Mouse (Mus musculus) midbrain, embryonic 16.5 days (tissue): ENCODE data around the gene Prkci. TPM values are rescaled to one million over a fixed set of nuclear protein-coding genes. Genes with fewer than 3 reads are reported as not detected.

Source experiments
- ATAC-seq: fragments of 200-750 bp; cut with Nextera tagmentation; 2 replicates; pipeline ENCODE4 v1.8.0; 2017; ENCODE audit warnings: moderate TSS enrichment
- H3K27ac ChIP-seq: fragments of 300-500 bp; sonication (generic); 2 replicates; pipeline ENCODE4 v1.5.1; 2014; ENCODE audit warnings: mild to moderate bottlenecking, low read length, mixed read lengths
- H3K27me3 ChIP-seq: fragments of 300-500 bp; sonication (generic); 2 replicates; pipeline ENCODE4 v1.6.1; 2014; ENCODE audit warnings: low read depth, low read length, mixed read lengths; ENCODE audit not compliant: control insufficient read depth, insufficient read depth
- H3K36me3 ChIP-seq: fragments of 300-500 bp; sonication (generic); 2 replicates; pipeline ENCODE4 v1.6.1; 2014; ENCODE audit warnings: mild to moderate bottlenecking, low read length, moderate library complexity, mixed read lengths; ENCODE audit not compliant: control insufficient read depth, insufficient read depth
- H3K4me1 ChIP-seq: fragments of 300-500 bp; sonication (generic); 2 replicates; pipeline ENCODE4 v1.6.1; 2014; ENCODE audit warnings: mild to moderate bottlenecking, low read length, mixed read lengths; ENCODE audit not compliant: control insufficient read depth, insufficient read depth
- H3K4me2 ChIP-seq: fragments of 300-500 bp; sonication (generic); 2 replicates; pipeline ENCODE4 v1.6.1; 2014; ENCODE audit warnings: mild to moderate bottlenecking, low read length, mixed read lengths
- H3K4me3 ChIP-seq: fragments of 300-500 bp; sonication (generic); 2 replicates; pipeline ENCODE4 v1.5.1; 2014; ENCODE audit warnings: low read depth, mild to moderate bottlenecking, low read length, moderate library complexity, mixed read lengths
- H3K9ac ChIP-seq: fragments of 300-500 bp; sonication (generic); 2 replicates; pipeline ENCODE4 v1.6.1; 2014; ENCODE audit warnings: low read depth, low read length, mixed read lengths
- H3K9me3 ChIP-seq: fragments of 300-500 bp; sonication (generic); replicated peaks from 2 replicates; pipeline ENCODE4 v1.6.1; 2014; ENCODE audit warnings: mild to moderate bottlenecking, low read length, mixed read lengths; ENCODE audit not compliant: control insufficient read depth, poor library complexity, severe bottlenecking
- WGBS: fragments of 180-500 bp; shearing (Covaris S2); extraction: QIAGEN DNeasy Blood & Tissue Kit; methylation state at CpG from one replicate; pipeline ENCODE4 v1.1.7; 2014; 5-methylcytosine and 5-hydroxymethylcytosine counted together
- polyA plus RNA-seq: library from polyadenylated mRNA; unstranded; fragments of >200 nt; fragmentation: Nextera tagmentation; extraction: Ambion mirVana; gene quantifications from 2 replicates; pipeline ENCODE4 v1.2.1, GENCODE M21; 2015

Gene Prkci
- polyA plus RNA-seq, 1 experiment from 2014 or later: 25.5 TPM

DNA sequence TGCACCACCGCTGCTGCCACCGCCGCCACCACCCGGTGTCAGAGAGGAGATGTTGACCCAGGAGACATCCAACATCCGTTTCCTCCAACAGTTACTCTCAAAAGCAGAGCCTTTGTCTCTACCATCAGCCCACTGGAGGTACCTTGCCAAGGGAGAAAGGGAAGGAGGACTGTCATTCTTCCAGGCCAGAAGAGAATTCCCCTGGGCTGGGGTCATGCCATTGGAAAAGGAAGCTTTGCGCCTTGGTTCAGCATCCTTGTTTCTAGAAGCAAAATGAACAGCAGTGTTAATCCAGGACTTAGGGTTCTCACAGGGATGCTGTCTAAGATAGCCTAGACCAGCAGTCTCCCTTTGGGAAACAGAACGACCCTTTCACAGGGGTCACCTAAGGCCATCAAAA, 66.8 kb downstream of the Prkci start:
- no peak for ATAC-seq
- no peak overlapping the region for H3K27ac ChIP-seq
- H3K27me3 ChIP-seq: no peaks in the 10 kb centered on the region
- H3K4me3 ChIP-seq: no peak overlapping the region
- no peaks in the 10 kb centered on the region for H3K36me3 ChIP-seq
- no peaks in the 10 kb centered on the region for H3K4me1 ChIP-seq
- 94% methylated on average over 7 of the region's 7 CpGs for WGBS
- no peak overlapping the region for H3K9ac ChIP-seq
- no peak overlapping the region for H3K4me2 ChIP-seq
- no peaks in the 10 kb centered on the region for H3K9me3 ChIP-seq

DNA sequence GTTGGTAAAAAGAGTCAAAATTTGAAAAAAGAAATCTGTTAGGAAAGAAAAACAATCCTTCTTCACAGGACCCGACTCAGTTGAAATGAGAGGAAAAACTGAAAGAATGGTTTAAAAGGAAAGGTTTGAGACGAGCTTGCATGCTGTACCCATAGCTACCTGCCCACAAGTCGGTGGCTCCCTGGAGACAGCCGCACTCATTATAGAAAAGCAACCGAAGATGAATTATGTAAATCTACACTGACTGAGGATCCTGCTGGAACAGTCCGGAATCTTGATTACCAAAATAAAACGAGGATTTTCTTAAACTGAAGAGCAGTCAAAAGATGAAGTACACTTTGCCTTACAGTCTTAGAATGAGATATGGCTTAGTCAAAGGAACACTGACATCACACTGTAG, 72.9 kb downstream of the Prkci start:
- no peak for ATAC-seq

GRCm38 (mm10) chr3:31071804-31072203, 76.3 kb downstream of the Prkci start:
- Histone ChIP-seq H3K4me3 (no peak overlapping the region), H3K27ac (no peak overlapping the region), H3K9ac (no peak overlapping the region), H3K9me3 (no peaks in the 10 kb centered on the region), H3K4me2 (no peak overlapping the region), H3K4me1 (no peaks in the 10 kb centered on the region), H3K27me3 (no peaks in the 10 kb centered on the region), H3K36me3 (no peaks in the 10 kb centered on the region)
- 93% methylated on average over 14 of the region's 14 CpGs for WGBS
- ATAC-seq: no peak

More for the DNA sequence above, 72.9 kb downstream of the Prkci start:
- Histone ChIP-seq H3K27ac (no peak overlapping the region), H3K27me3 (no peaks in the 10 kb centered on the region), H3K9ac (no peak overlapping the region), H3K4me2 (no peak overlapping the region), H3K36me3 (no peaks in the 10 kb centered on the region), H3K4me1 (no peaks in the 10 kb centered on the region), H3K4me3 (no peak overlapping the region), H3K9me3 (no peaks in the 10 kb centered on the region)
- 71% methylated on average over 7 of the region's 7 CpGs for WGBS

GRCm38 (mm10) chr3:31075808-31076207, 80.3 kb downstream of the Prkci start:
- no peak overlapping the region for H3K4me3 ChIP-seq
- H3K4me1 ChIP-seq: no peaks in the 10 kb centered on the region
- H3K27me3 ChIP-seq: no peaks in the 10 kb centered on the region
- no peak overlapping the region for H3K9ac ChIP-seq
- H3K4me2 ChIP-seq: no peak overlapping the region
- WGBS: 83% methylated on average over 11 of the region's 11 CpGs
- ATAC-seq: no peak
- H3K36me3 ChIP-seq: no peaks in the 10 kb centered on the region
- no peak overlapping the region for H3K27ac ChIP-seq
- H3K9me3 ChIP-seq: no peaks in the 10 kb centered on the region

GRCm38 (mm10) chr3:31077068-31077703, 81.6 kb downstream of the Prkci start:
- WGBS: 91% methylated on average over 6 of the region's 6 CpGs
- no peak overlapping the region for H3K4me2 ChIP-seq
- H3K4me1 ChIP-seq: no peaks in the 10 kb centered on the region
- no peak overlapping the region for H3K9ac ChIP-seq
- H3K27me3 ChIP-seq: no peaks in the 10 kb centered on the region
- H3K9me3 ChIP-seq: no peaks in the 10 kb centered on the region
- H3K36me3 ChIP-seq: no peaks in the 10 kb centered on the region
- no peak overlapping the region for H3K4me3 ChIP-seq
- ATAC-seq: no peak
- no peak overlapping the region for H3K27ac ChIP-seq

DNA sequence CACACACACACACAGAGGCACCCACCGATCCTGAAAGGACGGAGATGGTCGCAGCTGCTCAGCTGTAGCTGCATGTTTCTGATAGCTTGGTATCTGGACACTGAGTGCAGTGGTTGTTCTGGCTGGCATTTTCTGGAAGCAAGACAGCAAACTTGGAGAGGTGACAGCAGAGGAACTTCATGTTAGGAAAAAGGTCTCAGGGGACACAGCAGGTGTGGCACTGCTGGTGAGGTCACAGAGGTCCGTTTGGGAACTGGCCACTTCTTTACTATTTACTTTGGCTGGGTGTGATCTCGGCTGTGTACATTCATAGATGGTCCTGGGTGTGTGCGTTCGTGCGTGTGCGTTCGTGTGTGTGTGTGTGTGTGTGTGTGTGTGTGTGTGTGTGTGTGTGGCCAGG, 83.9 kb downstream of the Prkci start:
- Histone ChIP-seq H3K9me3 (no peaks in the 10 kb centered on the region), H3K4me3 (no peak overlapping the region), H3K4me1 (peaks cover 4% of the 10 kb centered on the region; the same call in 1 of the 2 replicates), H3K27me3 (no peaks in the 10 kb centered on the region), H3K27ac (no peak overlapping the region), H3K9ac (no peak overlapping the region), H3K4me2 (no peak overlapping the region), H3K36me3 (no peaks in the 10 kb centered on the region)
- WGBS: 80% methylated on average over 10 of the region's 10 CpGs
- ATAC-seq: no peak

DNA sequence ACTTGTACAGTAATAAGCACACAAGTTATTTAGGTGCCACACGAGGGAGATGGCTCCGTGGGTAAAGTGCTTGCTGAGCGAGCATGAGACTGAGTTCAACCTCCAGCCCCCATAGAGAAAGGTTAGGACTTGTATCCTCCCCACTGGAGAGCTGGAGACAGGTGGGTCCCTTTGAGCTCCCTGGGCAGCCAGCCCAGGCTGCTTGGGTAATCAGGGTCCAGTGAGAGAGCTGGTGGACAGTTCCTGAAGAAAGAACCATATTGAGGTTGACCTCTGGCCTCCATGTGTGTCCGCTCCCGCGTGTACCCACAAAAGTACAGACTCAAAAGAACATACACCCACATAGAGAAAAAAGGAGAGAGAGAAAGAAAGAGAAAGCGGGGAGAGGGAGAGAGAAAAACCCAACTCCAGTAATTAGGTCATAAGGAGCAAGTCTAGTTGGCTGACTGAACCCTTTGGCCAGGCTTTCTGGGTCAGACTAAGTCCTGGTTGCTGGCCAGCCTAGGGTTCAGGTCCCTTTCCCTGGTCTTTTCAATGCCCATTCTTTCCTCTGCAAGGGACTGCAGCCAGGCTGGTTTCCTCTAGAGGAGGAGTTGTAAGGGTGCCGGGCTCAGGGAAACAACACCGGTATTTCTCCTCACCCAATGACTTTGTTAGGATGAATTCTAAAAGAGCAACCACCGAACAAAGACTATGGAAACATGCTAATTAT, 85.4 kb downstream of the Prkci start:
- no peaks in the 10 kb centered on the region for H3K27me3 ChIP-seq
- no peak overlapping the region for H3K9ac ChIP-seq

DNA sequence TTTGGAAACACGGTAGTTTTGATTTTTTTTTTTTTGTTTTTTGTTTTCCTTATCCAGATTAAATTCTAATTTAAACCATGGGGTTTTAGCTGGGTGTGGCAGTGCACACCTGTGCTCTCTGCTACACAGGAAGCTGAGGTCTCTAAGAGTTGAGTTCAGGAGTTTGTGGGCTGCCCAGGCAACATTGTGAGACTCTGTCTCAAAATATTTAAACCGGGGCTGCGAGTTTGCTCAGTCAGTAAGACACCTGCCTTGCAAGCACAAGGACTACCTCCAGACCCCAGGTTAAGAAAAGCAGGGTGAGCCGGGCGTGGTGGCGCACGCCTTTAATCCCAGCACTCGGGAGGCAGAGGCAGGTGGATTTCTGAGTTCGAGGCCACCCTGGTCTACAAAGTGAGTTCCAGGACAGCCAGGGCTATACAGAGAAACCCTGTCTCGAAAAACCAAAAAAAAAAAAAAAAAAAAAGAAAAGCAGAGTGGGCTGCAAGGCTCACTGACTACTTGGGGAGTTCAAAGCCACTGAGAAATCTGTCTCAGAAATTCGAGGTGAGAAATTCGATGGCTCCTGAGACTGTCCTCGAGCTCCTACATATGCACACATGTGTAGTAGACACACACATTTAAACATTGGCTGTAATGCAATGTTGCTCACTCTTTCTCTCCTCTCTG, 87.4 kb downstream of the Prkci start:
- no peaks in the 10 kb centered on the region for H3K36me3 ChIP-seq
- WGBS: 89% methylated on average over 12 of the region's 13 CpGs
- no peaks in the 10 kb centered on the region for H3K27me3 ChIP-seq
- H3K9me3 ChIP-seq: no peaks in the 10 kb centered on the region
- H3K4me3 ChIP-seq: no peak overlapping the region
- H3K4me2 ChIP-seq: no peak overlapping the region
- peaks cover 4% of the 10 kb centered on the region; the same call in 1 of the 2 replicates for H3K4me1 ChIP-seq
- ATAC-seq: no peak
- no peak overlapping the region for H3K27ac ChIP-seq
- no peak overlapping the region for H3K9ac ChIP-seq

More for the DNA sequence above, 85.4 kb downstream of the Prkci start:
- Histone ChIP-seq H3K4me2 (no peak overlapping the region), H3K36me3 (no peaks in the 10 kb centered on the region), H3K4me1 (peaks cover 4% of the 10 kb centered on the region; the same call in 1 of the 2 replicates), H3K9me3 (no peaks in the 10 kb centered on the region), H3K27ac (no peak overlapping the region), H3K4me3 (no peak overlapping the region)
- 86% methylated on average over 10 of the region's 10 CpGs for WGBS
- ATAC-seq: no peak
